Mouse (Mus musculus) adrenal gland, adult 18-20 months (tissue): ENCODE measurements around the gene Gm15446. TPM values are rescaled to one million over a fixed set of nuclear protein-coding genes. Genes with fewer than 3 reads are reported as not detected.
"Not testable (repeated sequence)": the region's sequence is repeated elsewhere in the genome, so short reads cannot be mapped to it uniquely, and the experiment has no call there.

Experiments
- DNase-seq, 2 experiments: peaks; one replicate each; pipeline ENCODE4 v3.0.0; 2021 to 2022; ENCODE audit warnings: low spot score in 2 of 2
- long read RNA-seq, 2 experiments: library from polyadenylated mRNA; stranded (forward); transcript quantifications; one replicate each; pipeline ENCODE4 v2.0.0; 2021
- total RNA-seq, 2 experiments: library from RNA; stranded (reverse); gene quantifications; 1 replicate in 1 of 2; 2 replicates in 1 of 2; pipeline ENCODE4 v1.2.3; 2021

The Gm15446 gene
- 10 to 100 TPM in 1 of 2 experiments, 1 to 10 TPM in 1; 8.5 to 11.7 TPM for total RNA-seq
- long read RNA-seq, experiment 1, partial matches to known transcripts, result 1 of 6 reads
- long read RNA-seq, experiment 1, other reads (novel, unspliced or antisense), result 4 of 6 reads
- long read RNA-seq, experiment 2, partial matches to known transcripts, result 2 of 10 reads
- long read RNA-seq, experiment 2, other reads (novel, unspliced or antisense), result 8 of 10 reads

DNA sequence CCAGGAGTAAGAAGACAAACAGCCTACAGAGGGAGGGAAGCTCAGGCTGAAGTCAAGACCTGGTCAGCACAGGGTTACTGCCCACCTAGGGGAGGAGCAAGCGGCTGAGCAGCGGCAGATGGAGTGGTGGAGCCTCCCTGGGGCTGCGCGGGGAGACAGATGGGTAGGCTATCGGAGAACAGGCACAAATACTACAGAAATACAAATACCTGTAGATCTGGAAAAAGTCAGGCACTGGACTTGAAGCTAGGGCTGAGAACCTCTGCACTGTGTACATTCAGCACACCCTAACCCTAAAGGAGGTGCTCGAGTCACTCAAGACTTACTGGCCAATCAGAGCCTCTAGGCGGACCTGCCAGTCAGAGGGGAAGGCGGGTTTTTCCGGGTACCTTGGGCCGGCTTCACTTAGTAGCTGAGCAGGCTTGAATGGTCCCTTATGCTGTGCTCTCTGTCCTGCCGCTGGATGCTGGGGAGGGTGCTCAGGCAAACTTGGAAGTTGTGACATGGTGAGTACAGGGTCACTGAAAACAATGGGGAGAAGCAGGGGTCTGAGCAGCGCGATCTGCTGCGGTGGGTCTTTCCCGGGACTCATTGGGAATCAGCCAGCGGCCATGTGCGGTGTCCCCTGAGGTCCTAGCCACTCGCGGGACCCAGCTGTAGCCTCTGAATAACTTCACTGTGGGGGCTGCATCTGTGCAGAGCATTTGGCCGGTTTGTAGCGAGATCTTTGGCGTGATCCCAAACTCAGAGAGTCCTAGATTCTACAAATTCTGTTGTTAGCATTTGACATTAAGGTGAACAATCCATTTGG lies at the start of gene Gm15446:
Gene Gm15446, plus strand, starts transcription at position 140 of the 811 bp plus-strand sequence.
- DNase-seq, result peak; percentile 78 to 80

DNA sequence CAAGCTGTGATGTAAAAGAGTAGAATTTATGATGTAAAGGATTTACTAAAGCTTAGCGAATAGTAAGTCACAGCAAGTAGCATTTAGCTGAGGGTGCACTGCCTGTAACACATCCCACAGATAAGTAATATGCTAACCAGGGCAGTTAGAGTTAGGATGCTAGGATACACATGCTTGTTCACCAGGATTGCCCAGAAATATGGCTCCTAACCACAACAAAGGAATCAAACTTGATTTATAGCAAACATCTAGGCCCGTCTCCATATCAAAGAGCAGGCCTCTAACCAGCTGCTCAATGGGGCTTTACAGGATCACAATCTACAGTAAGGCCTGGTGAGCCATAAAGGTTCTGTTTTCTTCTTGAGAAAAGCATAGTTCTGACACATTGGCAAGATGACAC lies 929 bp downstream of the Gm15446 start:
- DNase-seq, result not testable (repeated sequence)

DNA sequence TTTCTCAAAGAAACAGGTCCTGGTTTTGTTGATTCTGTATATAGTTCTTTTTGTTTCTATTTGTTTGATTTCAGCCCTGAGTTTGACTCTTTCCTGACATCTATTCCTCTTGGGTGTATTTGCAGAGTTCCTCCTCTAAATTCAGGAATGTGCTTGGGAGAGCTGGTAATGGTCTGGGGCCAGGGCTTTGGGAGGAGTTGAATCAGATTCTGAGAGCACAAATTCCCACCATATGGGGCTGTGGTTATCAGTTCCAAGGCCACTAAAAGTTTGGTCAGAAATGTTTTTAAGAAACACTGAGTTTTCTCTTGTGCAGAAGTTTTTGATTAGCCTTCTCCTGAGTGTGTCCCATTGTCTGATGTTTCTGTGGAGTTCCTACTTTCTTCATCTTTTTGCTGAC lies 1.7 kb downstream of the Gm15446 start:
- no peak for DNase-seq

DNA sequence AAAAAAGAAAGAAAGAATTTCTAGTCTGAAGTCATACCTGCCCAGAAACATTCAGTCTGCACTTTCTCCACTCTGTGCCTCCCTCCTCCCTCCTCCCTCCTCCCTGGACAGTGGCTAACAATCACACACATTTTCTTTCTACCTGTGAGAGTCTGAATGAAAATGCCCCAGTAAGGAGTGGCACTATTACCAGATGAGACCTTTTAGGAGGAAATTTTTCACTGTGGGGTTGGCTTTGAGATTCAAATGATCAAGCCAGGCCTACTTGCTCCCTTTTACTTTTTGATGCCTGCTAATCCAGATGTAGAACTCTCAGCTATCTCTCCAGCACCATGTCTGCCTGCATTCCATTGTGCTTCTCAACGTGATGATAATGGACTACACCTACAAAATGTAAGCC lies 27.1 kb downstream of the Gm15446 start:
- no peak for DNase-seq

DNA sequence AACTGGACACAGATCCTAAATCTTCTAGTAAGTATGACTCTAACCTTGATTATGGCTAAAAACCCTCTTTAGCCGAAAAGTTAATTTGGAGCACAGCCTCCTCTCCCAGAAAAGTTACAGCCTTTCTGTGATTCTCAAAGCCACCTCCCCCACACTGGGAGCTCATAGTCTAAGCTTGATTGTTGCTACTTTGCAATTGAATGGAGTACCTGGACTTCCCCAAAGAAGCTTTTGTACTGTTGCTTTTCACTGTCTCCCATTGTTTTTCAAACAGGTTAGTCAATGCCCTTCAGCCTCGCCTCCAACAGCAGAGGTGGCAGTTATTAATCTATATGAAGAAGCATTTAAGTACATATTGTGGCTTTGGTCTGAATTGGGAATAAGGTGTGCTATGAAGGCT lies 57.5 kb downstream of the Gm15446 start:
- DNase-seq, result not testable (repeated sequence)

Other genes with a start within 250 kb of the Gm15446 start
- 1 to 10 TPM; 1.2 to 1.5 TPM for gene 5430403G16Rik, start 232.4 kb upstream of the Gm15446 start, total RNA-seq
- 1 to 10 TPM; 3.6 to 6.3 TPM for gene 4930522L14Rik, start 171.5 kb upstream of the Gm15446 start, total RNA-seq
- 10 to 100 TPM; 19.0 to 19.9 TPM for gene Zfp932, start 73.1 kb downstream of the Gm15446 start, total RNA-seq
- 1 to 10 TPM; 4.7 to 7.6 TPM for gene Gm17655, start 149.1 kb downstream of the Gm15446 start, total RNA-seq
- under 1 TPM; 0.30 to 0.70 TPM for gene Gm35315, start 171.0 kb downstream of the Gm15446 start, total RNA-seq
- gene Plcxd1, start 176.6 kb downstream of the Gm15446 start, total RNA-seq, result under 1 TPM in 1 of 2 experiments, not detected in 1; 0.19 TPM
- gene Gtpbp6, start 184.8 kb downstream of the Gm15446 start, total RNA-seq, result 10 to 100 TPM; 69.9 to 71.0 TPM
- 1 to 10 TPM; 6.0 to 6.2 TPM for gene Zfp605, start 186.7 kb downstream of the Gm15446 start, total RNA-seq
- gene Chfr, start 212.4 kb downstream of the Gm15446 start, total RNA-seq, result 10 to 100 TPM; 20.3 to 31.9 TPM